Mouse (Mus musculus) heart, postnatal 36 days (tissue): Measurements from ENCODE around the gene Prg2. TPM values are rescaled to one million over a fixed set of nuclear protein-coding genes. Genes with fewer than 3 reads are reported as not detected.
A peak's percentile ranks its signal among the peaks of the same experiment; 100 is the strongest.

Experiments used
- DNase-seq, 2 experiments: peaks; one replicate each; pipeline ENCODE4 v3.0.0; 2021 to 2022
- intact Hi-C: fragments of 180-260 bp; cut with DNase I; formaldehyde crosslinking; loops from one replicate; pipeline ENCODE4 v1.15.1; 2025
- total RNA-seq, 2 experiments: library from RNA; stranded (reverse); gene quantifications; 2 replicates each; pipeline ENCODE4 v1.2.3; 2021

Gene Prg2
- total RNA-seq, 2 experiments from 2014 or later: not detected

GRCm38 (mm10) chr2:84958588-84959264 lies 21.5 kb upstream of the Prg2 start:
- intact Hi-C loops: no loop called here
- no peak for DNase-seq

DNA sequence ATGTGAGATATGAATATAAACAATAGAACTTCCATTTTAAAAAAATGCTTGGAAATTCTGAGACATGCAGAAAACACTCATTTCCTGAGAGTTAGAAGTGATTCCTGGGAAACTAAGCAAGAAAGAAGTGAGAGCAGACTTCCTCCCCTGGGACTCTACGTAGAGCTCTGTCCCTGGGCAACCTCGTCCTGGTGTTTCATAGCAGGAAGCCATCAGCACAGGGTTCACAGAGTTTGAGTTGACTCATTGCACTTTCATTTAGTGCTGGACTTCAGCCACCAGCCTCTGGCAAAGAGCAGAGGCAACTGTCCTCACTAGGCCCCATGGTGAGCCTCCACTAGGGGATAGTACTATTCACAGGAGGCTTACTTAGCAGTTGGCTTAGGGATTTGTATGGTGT lies 19.0 kb upstream of the Prg2 start:
- intact Hi-C loops: loop anchor here (5.0 kb wide), 1 partner anchor 134 kb away; the partner anchor contains the start of gene Timm10
- DNase-seq: peak; percentile 64 to 66

DNA sequence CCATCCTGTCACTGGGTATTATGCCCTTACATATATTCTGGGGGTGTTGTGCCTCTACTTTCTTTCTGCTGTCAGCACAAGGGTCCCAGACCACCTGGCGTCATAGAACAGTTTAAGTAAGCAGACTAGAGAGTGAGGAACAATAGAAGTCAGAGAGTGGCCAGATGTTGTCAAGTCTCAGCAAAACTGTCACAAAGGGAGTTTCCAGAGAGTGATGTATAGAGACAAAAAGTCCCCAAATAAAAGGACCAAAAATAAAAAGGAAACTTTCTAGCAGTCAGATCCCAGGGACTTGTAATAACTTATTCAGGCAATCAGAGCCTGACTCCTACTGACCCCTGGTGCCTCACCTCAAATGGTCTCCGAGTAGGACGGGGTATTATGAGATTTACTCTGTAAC lies 18.4 kb upstream of the Prg2 start:
- no peak for DNase-seq
- intact Hi-C loops: loop anchor here (5.0 kb wide), 1 partner anchor 135 kb away; the partner anchor contains the start of gene Timm10

- no peak for DNase-seq
- intact Hi-C loops: loop anchor here (5.0 kb wide), 1 partner anchor 136 kb away; the partner anchor contains the start of gene Timm10
These were observed 17.3 kb upstream of the Prg2 start for GRCm38 (mm10) chr2:84962906-84963507.

- intact Hi-C loops: loop anchor here (5.0 kb wide), 1 partner anchor 137 kb away; the partner anchor contains the start of gene Timm10
- DNase-seq: no peak
These were observed 16.0 kb upstream of the Prg2 start for GRCm38 (mm10) chr2:84964111-84964801.

DNA sequence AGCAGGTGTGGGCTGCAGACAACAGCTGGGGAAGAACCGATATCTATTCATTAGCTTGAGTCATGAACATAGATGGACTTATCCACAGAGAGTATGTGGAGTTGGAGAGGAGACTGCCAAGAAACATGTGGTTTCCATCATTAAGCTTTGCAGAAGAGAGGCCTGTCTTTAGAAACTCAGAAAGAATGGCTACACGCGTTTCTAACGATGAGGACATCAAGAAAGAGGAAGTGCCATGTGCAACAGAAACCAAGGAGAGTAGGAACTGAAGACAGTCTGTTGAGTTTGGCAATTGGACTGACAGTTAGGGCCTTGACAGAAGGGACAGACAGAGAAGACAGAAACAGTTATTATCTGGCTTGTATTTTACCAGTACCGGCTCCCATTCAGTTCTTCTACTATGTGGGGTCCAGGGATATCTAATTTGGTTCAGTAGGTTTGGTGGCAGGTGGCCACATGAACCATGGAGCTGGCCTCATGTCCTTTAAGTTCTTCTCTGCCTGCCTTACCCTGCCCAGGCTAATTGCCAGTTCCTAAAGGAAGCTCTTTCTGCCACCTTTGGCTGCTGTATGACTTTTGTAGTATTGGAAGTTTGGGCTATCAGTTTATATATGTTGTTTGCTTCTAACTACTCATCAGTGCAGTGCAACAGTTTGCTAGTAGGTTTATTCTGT lies 12.8 kb upstream of the Prg2 start:
- DNase-seq: no peak
- intact Hi-C loops: no loop called here

DNA sequence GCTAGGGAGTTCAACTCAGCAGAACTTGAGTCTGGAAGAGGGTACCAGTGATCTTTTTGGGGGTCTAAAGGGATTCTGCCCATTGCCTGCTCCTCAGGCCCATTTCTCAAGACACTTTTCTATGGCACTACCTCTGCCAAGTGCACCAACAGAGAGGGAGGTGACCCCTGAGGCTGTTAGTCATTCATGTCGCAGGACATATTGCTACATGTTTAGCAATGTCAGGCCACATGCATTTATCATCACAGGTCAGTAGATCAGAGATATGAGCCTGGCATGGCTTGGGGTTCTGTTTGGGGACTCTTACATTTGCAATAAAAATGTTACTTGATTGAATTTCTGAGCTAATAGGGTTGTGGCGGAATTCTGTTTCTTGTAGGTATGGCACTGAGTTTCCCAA lies 4.7 kb upstream of the Prg2 start:
- no peak for DNase-seq
- intact Hi-C loops: no loop called here

- DNase-seq: no peak
- intact Hi-C loops: no loop called here
These were observed 7.7 kb downstream of the Prg2 start, which contains the start of gene Prg3 for GRCm38 (mm10) chr2:84987930-84988329. TSS of gene Prg3 (plus strand) at chr2:84988215.

GRCm38 (mm10) chr2:84996376-84996775 lies 16.1 kb downstream of the Prg2 start:
- intact Hi-C loops: no loop called here
- DNase-seq: no peak

DNA sequence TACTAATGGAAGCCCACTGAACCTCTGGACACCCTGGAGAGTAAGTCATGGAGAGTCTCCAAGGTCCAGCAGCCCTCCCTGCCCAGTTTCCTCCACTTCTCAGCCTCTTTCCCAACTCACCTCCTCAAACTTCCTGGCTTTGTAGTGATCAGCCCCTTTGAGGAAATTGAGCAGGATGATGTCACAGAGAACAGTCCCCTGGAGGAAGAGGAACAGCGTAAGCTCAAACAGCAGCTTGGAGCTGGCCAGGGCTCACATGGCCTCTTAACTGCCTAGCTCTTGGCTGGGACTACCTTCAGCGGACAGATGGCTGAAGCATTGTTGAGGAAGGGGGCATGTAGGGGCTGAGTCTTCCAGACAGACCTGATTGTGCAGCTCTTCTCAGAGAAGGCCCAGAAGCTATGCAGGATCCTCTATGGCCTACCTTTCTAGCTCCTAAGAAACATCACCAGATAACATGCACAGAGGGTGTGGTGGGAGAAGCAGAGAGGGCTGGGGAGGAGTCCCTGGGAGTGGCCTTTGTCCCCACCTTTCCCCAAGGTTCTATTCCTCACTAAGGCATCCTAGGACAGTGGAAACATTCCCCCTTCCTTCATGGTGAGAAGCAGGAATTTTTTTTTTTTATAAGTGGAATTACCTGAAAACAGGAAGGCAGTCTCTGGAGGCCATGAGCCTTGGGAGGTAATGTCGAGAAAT lies 19.4 kb downstream of the Prg2 start:
- DNase-seq: peak; percentile 24 to 28
- intact Hi-C loops: no loop called here

- intact Hi-C loops: no loop called here
- peak in 1 of 2 experiments; percentile 14 for DNase-seq
These were observed 21.2 kb downstream of the Prg2 start for GRCm38 (mm10) chr2:85001497-85001896.

DNA sequence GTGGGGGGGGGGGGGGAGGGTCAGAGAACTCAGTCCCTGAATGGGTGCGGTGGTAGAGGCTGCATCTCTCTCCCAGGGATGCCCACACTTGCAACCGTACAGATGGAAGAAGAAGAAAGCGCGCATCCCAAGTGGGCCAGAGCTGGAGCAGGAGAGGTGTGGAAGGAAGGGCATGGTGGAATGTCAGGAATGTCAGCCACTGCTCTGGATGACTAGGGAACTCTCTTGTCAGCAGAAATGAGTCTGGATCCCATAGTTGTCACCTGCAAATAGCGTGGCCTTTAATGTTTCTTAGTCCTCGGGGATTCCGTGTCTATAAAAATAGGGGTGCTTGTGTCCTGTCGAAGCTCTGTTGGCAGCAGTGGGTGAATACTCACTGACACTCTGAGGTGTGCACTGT lies 22.3 kb downstream of the Prg2 start:
- intact Hi-C loops: no loop called here

GRCm38 (mm10) chr2:85004341-85004740 lies 24.1 kb downstream of the Prg2 start:
- intact Hi-C loops: no loop called here

More for the DNA sequence above, 22.3 kb downstream of the Prg2 start:
- no peak for DNase-seq

GRCm38 (mm10) chr2:85006600-85006999 lies 26.3 kb downstream of the Prg2 start:
- intact Hi-C loops: loop anchor here (2.0 to 5.0 kb wide), 2 partner anchors 138 to 174 kb away; no protein-coding TSS in a partner anchor
- no peak for DNase-seq

More at GRCm38 (mm10) chr2:85004341-85004740, 24.1 kb downstream of the Prg2 start:
- DNase-seq: no peak

GRCm38 (mm10) chr2:85007729-85008128 lies 27.5 kb downstream of the Prg2 start:
- intact Hi-C loops: loop anchor here (1.0 to 5.0 kb wide), 4 partner anchors 51 to 175 kb away; partner anchors contain the start of gene Rtn4rl2
- peak in 1 of 2 experiments; percentile 18 for DNase-seq

GRCm38 (mm10) chr2:85009212-85009611 lies 29.0 kb downstream of the Prg2 start:
- intact Hi-C loops: loop anchor here (5.0 kb wide), 1 partner anchor 177 kb away; no protein-coding TSS in a partner anchor
- no peak for DNase-seq

- DNase-seq: peak; percentile 11
- intact Hi-C loops: no loop called here
These were observed 31.8 kb downstream of the Prg2 start for GRCm38 (mm10) chr2:85011906-85012604.

DNA sequence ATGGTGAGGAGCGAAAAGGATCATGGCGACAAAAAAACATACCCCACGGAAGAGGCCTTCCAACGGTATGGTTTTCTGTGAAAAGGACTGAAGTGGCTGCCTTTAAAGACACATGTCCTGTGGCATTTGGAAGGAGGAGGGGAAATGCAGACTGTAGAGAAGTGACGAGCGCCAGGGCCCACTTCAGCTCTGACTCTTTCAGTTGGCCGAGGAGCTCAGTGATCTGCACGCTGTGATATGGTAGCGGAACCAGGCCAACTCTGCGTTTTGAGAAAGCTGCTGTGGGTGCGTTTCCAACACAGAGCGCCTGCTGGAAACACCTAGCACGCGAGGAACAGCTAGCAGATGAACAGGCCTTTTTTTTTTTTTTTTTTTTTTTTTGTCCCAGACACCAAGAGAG lies 32.4 kb downstream of the Prg2 start:
- intact Hi-C loops: no loop called here

DNA sequence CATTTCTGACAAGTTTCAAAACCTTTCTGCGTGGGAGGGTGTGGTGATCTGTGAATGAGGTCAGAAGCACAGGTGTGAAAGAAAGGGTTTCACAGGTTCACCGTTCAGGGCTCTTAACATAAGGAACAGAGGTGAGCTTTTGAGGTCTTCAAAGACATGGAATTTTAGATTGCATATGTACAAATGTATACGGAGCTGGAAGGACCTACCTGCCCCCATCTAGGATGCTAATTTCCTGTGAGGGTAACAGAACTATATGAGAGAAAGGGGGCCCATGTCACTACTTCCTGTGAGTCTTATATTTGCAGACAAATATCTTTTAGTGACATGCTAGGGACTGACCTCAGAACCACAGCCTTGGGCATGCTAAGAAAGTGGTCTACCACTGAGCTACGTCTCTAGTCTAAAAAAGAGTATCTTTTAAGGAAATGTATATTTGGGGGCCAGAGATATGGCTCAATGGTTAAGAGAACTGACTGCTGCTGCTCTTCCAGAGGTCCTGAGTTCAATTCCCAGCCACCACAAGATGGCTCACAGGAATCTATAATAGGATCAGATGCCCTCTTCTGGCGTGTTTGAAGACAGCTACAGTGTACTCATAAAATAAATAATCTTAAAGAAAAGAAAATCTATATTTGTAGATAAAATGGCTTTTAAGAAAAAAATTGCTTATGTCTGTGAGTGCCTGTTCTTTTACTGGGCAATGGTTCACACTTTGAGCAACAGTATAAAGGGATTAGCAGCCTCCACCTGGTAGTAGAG lies 33.7 kb downstream of the Prg2 start:
- intact Hi-C loops: no loop called here
- DNase-seq: no peak

More for the DNA sequence above, 32.4 kb downstream of the Prg2 start:
- DNase-seq: no peak
